Mouse (Mus musculus) embryonic facial prominence, embryonic 13.5 days (tissue): ENCODE measurements around the gene Ppfia1. TPM values are rescaled to one million over a fixed set of nuclear protein-coding genes. Genes with fewer than 3 reads are reported as not detected.

Experiments
- ATAC-seq: fragments of 200-750 bp; cut with Nextera tagmentation; 2 replicates; pipeline ENCODE4 v1.8.0; 2017; ENCODE audit warnings: low read depth; ENCODE audit not compliant: insufficient number of reproducible peaks, insufficient read depth, low FRiP score, low TSS enrichment
- H3K27ac ChIP-seq: fragments of 300-500 bp; sonication (generic); 2 replicates; pipeline ENCODE4 v1.5.1; 2015; ENCODE audit warnings: moderate library complexity, mild to moderate bottlenecking, inconsistent platforms
- H3K27me3 ChIP-seq: fragments of 300-500 bp; sonication (generic); 2 replicates; pipeline ENCODE4 v1.6.1; 2015; ENCODE audit warnings: mild to moderate bottlenecking, inconsistent platforms
- H3K36me3 ChIP-seq: fragments of 300-500 bp; sonication (generic); 2 replicates; pipeline ENCODE4 v1.6.1; 2015; ENCODE audit warnings: mild to moderate bottlenecking, inconsistent platforms
- H3K4me1 ChIP-seq: fragments of 300-500 bp; sonication (generic); 2 replicates; pipeline ENCODE4 v1.6.1; 2015; ENCODE audit warnings: inconsistent platforms
- H3K4me2 ChIP-seq: fragments of 300-500 bp; sonication (generic); 2 replicates; pipeline ENCODE4 v1.6.1; 2015; ENCODE audit warnings: moderate library complexity, mild to moderate bottlenecking, inconsistent platforms
- H3K4me3 ChIP-seq: fragments of 300-500 bp; sonication (generic); 2 replicates; pipeline ENCODE4 v1.5.1; 2015; ENCODE audit warnings: mild to moderate bottlenecking, inconsistent platforms
- H3K9ac ChIP-seq: fragments of 300-500 bp; sonication (generic); 2 replicates; pipeline ENCODE4 v1.6.1; 2015; ENCODE audit warnings: mild to moderate bottlenecking, inconsistent platforms
- H3K9me3 ChIP-seq: fragments of 300-500 bp; sonication (generic); 2 replicates; pipeline ENCODE4 v1.6.1; 2016; ENCODE audit warnings: inconsistent platforms
- WGBS: fragments of 180-500 bp; shearing (Covaris S2); methylation state at CpG from one replicate; pipeline ENCODE4 v1.1.7; 2015; ENCODE audit warnings: mixed read lengths; 5-methylcytosine and 5-hydroxymethylcytosine counted together
- polyA plus RNA-seq: library from polyadenylated mRNA; unstranded; fragments of >200 nt; fragmentation: Nextera tagmentation; extraction: Ambion mirVana; gene quantifications from 2 replicates; pipeline ENCODE4 v1.2.1, GENCODE M21; 2015

Ppfia1 gene
- polyA plus RNA-seq, 1 experiment from 2014 or later = 40.6 TPM

DNA sequence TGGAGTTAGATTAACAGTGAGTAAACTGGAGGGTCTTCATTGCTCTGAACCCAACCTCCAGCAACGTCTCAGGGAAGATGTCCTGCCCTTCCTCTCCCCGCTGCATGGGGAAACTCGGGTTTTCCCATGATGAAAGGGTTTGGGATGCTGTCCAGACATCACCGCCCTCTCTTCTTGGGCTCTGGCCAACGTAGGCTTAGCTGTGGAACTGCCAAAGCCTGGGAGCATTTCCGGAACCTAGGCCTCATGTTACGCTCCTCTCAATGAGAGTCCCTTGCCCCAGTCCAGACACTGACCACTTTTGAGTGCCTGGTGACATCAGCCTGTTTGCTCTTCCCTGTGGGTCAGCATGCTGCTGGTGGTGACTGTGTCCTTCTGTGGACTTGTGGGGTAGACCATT lies 15.9 kb upstream of the Ppfia1 start:
- Histone ChIP-seq H3K27me3 (no peaks in the 10 kb centered on the region), H3K4me2 (no peak overlapping the region), H3K36me3 (no peaks in the 10 kb centered on the region), H3K9ac (no peak overlapping the region), H3K4me3 (no peak overlapping the region), H3K27ac (no peak overlapping the region), H3K4me1 (no peaks in the 10 kb centered on the region), H3K9me3 (no peaks in the 10 kb centered on the region)
- ATAC-seq = no peak
- 67% methylated on average over 7 of the region's 7 CpGs for WGBS

DNA sequence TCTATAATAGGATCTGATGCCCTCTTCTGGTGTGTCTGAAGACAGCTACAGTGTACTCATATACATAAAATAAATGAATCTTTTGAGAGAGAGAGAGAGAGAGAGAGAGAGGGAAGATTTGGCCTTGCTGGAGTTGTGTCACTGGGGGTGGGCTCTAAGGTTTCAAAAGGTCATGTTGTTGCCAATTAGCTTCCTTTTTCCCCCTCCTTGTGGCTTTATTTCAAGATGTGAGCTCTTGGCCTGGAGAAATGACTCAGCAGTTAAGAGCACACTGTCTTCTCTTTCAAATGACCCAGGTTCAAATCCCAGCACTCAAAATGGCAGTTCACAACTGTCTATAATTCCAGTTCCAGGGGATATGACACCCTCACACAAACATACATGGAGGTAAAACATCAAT lies 14.6 kb upstream of the Ppfia1 start:
- ATAC-seq = no peak
- Histone ChIP-seq H3K36me3 (no peaks in the 10 kb centered on the region), H3K9me3 (no peaks in the 10 kb centered on the region), H3K27me3 (no peaks in the 10 kb centered on the region), H3K4me3 (no peak overlapping the region), H3K27ac (no peak overlapping the region), H3K4me1 (peaks cover 6% of the 10 kb centered on the region; the same call in 1 of the 2 replicates), H3K4me2 (no peak overlapping the region), H3K9ac (no peak overlapping the region)

DNA sequence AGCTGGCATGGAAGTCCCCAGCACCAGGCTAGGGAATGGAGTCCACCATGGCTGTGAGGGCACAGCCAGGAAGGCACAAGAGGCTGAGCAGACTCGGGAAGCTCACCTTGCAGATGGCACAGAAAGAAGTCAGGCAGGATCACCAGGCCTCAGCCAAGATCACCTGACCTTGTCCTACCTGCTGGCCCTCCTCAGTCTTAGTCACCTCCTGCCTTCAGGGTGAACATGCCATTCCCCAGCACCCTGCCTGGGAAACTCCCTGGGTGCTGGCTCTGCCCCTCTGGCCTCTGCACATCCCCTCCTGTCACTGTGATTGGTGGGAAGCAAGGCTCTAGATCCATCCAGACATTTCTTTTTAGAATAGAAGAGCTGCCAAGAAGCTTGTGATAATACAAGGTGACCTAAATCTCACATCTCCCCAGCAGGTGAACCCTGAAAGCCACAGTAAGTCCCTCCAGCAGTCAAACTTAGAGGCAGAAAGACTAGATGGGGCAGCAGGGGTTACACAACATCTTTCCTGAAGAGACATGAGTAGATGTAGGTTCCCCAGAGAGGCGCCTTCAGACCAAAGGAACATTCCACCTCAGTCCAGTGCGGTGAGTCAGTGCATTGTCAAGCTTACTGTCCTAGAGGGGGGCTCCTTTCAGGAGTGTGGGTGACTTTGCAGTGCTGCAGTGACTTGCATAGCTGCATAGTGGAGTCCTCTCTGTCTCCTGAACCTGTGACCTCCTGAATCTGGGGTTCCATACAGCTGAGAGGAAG lies 13.6 kb upstream of the Ppfia1 start:
- WGBS = 78% methylated on average over 3 of the region's 3 CpGs

DNA sequence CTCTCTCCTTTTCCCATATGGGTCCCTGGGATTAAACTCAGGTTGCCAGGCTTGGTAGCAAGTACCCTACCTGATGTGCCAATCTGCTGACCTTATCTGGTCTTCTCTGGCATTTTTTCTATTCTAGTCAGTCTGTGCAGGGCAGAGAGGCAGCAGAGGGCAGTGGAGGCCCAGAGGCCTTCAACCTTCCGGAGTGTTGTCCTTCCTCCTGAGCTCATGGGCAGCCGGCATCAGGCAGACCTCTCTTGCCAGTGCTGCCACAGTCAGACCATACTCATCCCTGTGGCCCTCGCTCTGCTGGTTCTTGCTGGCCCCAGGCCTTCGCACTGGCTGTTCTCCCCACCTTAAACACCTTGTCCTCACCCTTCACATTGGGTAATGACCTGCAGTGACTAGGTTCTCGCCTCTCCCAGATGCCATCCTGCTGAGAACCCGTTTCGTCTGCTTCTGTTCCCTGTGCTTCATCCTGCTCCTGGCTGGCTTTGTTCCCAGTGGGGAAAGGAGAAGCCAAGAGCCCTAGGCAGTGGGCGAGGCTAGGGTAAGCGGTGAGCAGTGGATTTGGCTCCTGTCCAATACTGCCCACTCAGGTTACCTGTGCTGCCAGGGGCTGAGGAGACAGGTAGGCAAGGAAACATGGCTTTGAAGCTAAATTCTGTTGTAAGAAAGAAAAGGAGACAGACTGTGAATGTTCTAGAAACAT lies 10.1 kb upstream of the Ppfia1 start:
- WGBS = 42% methylated on average over 9 of the region's 9 CpGs
- H3K9ac ChIP-seq = no peak overlapping the region
- H3K36me3 ChIP-seq = no peaks in the 10 kb centered on the region
- H3K4me3 ChIP-seq = no peak overlapping the region
- no peaks in the 10 kb centered on the region for H3K27me3 ChIP-seq
- ATAC-seq = no peak
- H3K4me1 ChIP-seq = peaks cover 6% of the 10 kb centered on the region; the same call in 1 of the 2 replicates
- no peaks in the 10 kb centered on the region for H3K9me3 ChIP-seq
- no peak overlapping the region for H3K4me2 ChIP-seq
- no peak overlapping the region; the same call in 1 of the 2 replicates for H3K27ac ChIP-seq

More for the DNA sequence above, 13.6 kb upstream of the Ppfia1 start:
- H3K9ac ChIP-seq = no peak overlapping the region
- H3K4me3 ChIP-seq = no peak overlapping the region
- H3K4me1 ChIP-seq = peaks cover 6% of the 10 kb centered on the region; the same call in 1 of the 2 replicates
- H3K27me3 ChIP-seq = no peaks in the 10 kb centered on the region
- no peak overlapping the region for H3K27ac ChIP-seq
- no peak for ATAC-seq
- H3K36me3 ChIP-seq = no peaks in the 10 kb centered on the region
- H3K9me3 ChIP-seq = no peaks in the 10 kb centered on the region
- no peak overlapping the region for H3K4me2 ChIP-seq

DNA sequence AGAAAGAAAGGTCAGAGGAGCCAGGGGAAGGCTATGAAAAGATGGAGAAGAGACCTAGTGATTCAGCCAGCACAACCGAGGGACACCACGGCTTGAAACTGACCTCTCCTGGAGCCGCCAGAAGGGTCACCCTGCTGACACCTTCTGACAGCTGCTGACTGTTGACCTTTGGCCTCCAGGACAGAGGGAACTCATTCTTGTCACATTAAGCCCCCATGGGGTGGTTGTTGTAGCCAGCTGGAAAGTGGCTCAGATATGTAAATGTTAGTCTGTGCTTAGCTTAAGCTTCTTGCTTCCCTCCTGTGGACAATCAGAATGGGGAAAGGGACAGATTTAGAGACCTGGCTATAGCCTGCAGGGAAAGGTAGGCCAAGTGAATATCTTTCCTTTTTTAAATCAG lies 8.5 kb upstream of the Ppfia1 start:
- Histone ChIP-seq H3K36me3 (no peaks in the 10 kb centered on the region), H3K4me3 (no peak overlapping the region), H3K4me2 (no peak overlapping the region), H3K27ac (no peak overlapping the region), H3K9ac (no peak overlapping the region), H3K27me3 (no peaks in the 10 kb centered on the region), H3K9me3 (no peaks in the 10 kb centered on the region), H3K4me1 (peaks cover 6% of the 10 kb centered on the region; the same call in 1 of the 2 replicates)
- ATAC-seq = no peak
- WGBS = 11% methylated on average over 3 of the region's 3 CpGs

DNA sequence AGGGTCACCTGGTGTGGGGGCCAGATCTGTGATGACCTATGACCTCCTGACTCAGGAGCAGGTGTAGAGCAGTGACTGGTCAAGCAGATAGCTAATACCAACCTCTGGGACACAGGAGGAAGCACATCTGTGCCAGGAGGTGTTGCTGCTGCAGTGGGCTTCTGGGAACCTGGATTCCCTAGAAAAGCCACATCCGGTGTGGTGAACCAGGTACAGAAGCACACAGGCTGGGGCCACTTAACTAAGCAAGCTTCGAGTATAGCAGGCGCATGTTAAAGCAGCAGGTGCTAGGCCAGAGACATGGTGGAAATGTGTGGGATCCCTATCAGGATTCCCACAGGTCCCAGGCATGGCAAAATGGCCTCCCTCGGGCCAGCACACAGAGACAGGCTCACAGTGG lies 7.1 kb upstream of the Ppfia1 start:
- 85% methylated on average over 4 of the region's 4 CpGs for whole genome bisulfite sequencing

DNA sequence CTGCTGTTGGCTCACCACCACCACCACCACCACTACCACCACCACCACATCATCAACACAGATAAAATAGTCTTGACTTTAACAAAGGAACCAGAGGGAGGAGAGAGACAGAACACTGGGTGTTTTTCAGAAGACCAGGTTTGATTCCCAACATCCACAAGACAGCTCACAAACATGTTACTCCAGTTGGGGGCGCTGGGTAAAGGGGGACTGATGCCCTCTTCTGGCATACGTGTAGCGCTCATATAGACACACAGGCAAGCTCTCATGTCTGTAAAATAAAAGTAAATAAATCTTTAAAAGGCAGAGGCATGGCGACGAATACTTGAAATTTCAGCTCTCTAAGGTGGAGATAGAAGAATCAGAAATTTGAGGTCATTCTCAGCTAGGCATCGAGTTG lies 5.0 kb upstream of the Ppfia1 start:
- no peaks in the 10 kb centered on the region for H3K9me3 ChIP-seq
- ATAC-seq = no peak
- H3K4me3 ChIP-seq = no peak overlapping the region
- H3K27me3 ChIP-seq = no peaks in the 10 kb centered on the region
- no peak overlapping the region for H3K9ac ChIP-seq
- whole genome bisulfite sequencing = 43% methylated on average over 6 of the region's 6 CpGs
- no peak overlapping the region for H3K4me2 ChIP-seq
- H3K36me3 ChIP-seq = no peaks in the 10 kb centered on the region
- peaks cover 8% of the 10 kb centered on the region; the same call in 1 of the 2 replicates for H3K4me1 ChIP-seq
- H3K27ac ChIP-seq = no peak overlapping the region

More for the DNA sequence above, 7.1 kb upstream of the Ppfia1 start:
- H3K27me3 ChIP-seq = no peaks in the 10 kb centered on the region
- no peak overlapping the region for H3K4me2 ChIP-seq
- H3K9me3 ChIP-seq = no peaks in the 10 kb centered on the region
- no peak overlapping the region for H3K27ac ChIP-seq
- H3K9ac ChIP-seq = no peak overlapping the region
- H3K4me1 ChIP-seq = peaks cover 6% of the 10 kb centered on the region; the same call in 1 of the 2 replicates
- H3K4me3 ChIP-seq = no peak overlapping the region
- no peaks in the 10 kb centered on the region for H3K36me3 ChIP-seq
- no peak for ATAC-seq

DNA sequence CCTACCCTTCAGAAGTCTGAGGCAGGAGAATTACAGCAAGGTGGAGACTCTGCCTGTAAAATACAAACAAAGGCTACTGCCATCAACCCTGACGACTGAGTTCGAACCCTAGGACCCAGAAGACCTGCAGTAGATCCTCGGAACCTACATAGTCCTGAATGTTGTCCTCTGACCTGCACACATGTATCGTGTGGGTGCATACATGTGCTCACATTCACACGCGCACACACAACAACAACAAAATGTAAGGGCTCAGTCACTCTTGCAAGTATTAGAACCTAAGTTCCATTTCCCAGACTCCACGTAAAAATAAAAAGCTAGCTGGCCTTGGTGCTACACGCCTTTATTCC lies 569 bp upstream of the Ppfia1 start:
- Histone ChIP-seq H3K4me1 (peaks cover 22% of the 10 kb centered on the region), H3K4me2 (peak overlapping the region; percentile 84), H3K27ac (no peak overlapping the region), H3K9ac (peak overlapping the region; percentile 98), H3K9me3 (no peaks in the 10 kb centered on the region), H3K4me3 (peak overlapping the region; percentile 96), H3K36me3 (peaks cover 32% of the 10 kb centered on the region), H3K27me3 (no peaks in the 10 kb centered on the region)
- ATAC-seq = peak; percentile 12; the same call in 1 of the 2 replicates
- 27% methylated on average over 8 of the region's 8 CpGs for WGBS

DNA sequence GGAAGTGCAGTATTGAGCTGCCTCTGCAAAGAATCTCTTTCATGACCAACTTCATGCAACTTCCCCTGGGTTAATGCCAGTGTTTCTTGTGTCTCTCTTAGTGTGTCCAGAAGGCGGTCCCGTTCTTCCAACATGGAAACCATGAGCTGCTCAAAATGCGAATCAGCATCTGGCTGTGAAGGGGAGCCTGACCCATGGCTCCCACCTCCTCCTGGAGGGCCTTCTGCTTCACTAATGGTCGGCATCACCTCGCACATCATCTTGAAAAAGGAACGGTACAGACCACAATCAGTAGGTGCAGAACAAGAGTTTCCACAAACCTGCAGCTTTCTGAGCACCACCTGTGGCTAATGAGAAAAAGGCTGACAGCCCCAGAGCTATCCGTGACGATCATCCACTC lies 1.3 kb downstream of the Ppfia1 start:
- Histone ChIP-seq H3K9ac (peak overlapping the region; percentile 98), H3K4me2 (peak overlapping the region; percentile 84), H3K36me3 (peaks cover 43% of the 10 kb centered on the region), H3K9me3 (no peaks in the 10 kb centered on the region), H3K4me1 (peaks cover 22% of the 10 kb centered on the region), H3K27me3 (no peaks in the 10 kb centered on the region), H3K4me3 (peak overlapping the region; percentile 96), H3K27ac (no peak overlapping the region)
- WGBS = 85% methylated on average over 8 of the region's 8 CpGs
- ATAC-seq = no peak

DNA sequence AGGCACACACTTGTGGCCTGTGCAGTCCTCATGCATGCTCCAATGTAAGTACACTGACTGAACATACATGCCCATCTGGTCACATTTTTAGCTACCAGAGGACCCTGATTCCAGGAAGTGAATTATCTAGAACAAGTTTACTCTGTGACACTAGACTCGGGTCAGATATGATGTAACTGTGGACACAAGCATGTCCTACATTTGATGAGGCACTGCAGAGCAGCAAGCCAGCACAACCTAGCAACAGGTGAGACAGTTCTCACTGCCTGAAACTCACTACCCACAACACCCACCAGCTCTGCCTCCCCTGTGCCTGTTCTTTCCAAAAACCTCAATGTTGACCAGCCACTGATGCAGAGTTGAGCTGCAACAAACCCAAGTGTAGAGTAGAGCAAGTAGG lies 2.7 kb downstream of the Ppfia1 start:
- ATAC-seq = no peak
- H3K9me3 ChIP-seq = no peaks in the 10 kb centered on the region
- no peak overlapping the region for H3K4me3 ChIP-seq
- peaks cover 22% of the 10 kb centered on the region for H3K4me1 ChIP-seq
- H3K27ac ChIP-seq = no peak overlapping the region
- no peak overlapping the region for H3K9ac ChIP-seq
- H3K27me3 ChIP-seq = no peaks in the 10 kb centered on the region
- no peak overlapping the region for H3K4me2 ChIP-seq
- 84% methylated on average over 1 of the region's 1 CpGs for WGBS
- H3K36me3 ChIP-seq = peaks cover 55% of the 10 kb centered on the region

DNA sequence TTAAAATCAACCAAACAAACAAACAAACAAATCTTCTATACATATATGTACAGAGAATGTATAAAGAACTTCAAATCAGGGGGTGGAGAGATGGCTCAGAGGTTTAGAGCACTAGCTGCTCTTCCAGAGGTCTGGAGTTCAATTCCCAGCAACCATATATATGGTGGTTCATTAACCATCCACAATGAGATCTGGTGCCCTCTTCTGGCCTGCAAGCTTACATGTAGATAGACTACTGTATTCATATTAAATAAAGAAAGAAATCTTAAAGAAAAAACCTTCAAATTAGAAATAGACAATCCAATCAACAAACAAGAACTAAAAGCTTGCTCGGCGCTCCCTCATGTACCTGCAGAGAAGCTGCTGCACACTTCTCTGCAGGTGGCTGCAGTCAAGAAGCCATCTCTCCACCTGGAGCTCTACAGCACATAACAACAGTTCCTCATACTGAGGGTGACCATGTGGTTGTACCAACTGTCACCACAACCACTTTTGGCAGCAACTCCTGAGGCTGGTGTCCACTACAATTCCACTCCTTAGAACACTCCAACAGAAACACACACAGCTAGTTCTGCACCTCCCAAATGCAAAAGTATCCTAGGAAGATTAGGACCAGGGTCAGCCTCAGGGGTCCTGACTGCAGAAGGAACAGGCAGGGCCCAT lies 3.5 kb downstream of the Ppfia1 start:
- Histone ChIP-seq H3K9ac (no peak overlapping the region), H3K27ac (no peak overlapping the region)

More for the DNA sequence above, 3.5 kb downstream of the Ppfia1 start:
- ATAC-seq = no peak
- peaks cover 58% of the 10 kb centered on the region for H3K36me3 ChIP-seq
- H3K4me3 ChIP-seq = no peak overlapping the region
- no peak overlapping the region for H3K4me2 ChIP-seq
- H3K9me3 ChIP-seq = no peaks in the 10 kb centered on the region
- H3K4me1 ChIP-seq = peaks cover 22% of the 10 kb centered on the region
- WGBS = 100% methylated on average over 2 of the region's 2 CpGs
- no peaks in the 10 kb centered on the region for H3K27me3 ChIP-seq
